Mouse (Mus musculus): ENCODE measurements around the gene Nfkbib.

Nfkbib gene

DNA sequence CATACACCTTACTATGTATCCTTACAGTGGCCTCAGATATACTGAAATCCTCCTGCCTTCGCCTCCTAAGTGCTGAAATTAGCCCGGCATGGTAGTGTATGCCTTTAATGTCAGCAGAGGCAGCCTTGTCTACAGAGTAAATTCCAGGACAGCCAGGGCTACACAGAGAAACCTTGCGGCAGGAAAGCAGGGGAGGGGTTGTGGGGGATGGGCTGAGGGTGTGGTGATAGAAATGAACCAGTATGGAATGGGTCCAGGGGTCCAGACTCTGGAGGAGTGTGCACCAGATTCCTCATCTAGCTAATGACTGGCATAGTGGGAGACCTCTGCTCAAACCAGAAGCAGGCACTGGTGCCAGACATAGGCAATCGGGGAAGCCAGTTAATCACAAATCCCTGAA lies 48.2 kb downstream of the Nfkbib start:
- DNase-seq (ENCODE audit: low spot score) = no peak

GRCm38 (mm10) chr7:28717726-28718125 lies 49.6 kb downstream of the Nfkbib start:
- no peak for DNase-seq (ENCODE audit: low spot score)

DNA sequence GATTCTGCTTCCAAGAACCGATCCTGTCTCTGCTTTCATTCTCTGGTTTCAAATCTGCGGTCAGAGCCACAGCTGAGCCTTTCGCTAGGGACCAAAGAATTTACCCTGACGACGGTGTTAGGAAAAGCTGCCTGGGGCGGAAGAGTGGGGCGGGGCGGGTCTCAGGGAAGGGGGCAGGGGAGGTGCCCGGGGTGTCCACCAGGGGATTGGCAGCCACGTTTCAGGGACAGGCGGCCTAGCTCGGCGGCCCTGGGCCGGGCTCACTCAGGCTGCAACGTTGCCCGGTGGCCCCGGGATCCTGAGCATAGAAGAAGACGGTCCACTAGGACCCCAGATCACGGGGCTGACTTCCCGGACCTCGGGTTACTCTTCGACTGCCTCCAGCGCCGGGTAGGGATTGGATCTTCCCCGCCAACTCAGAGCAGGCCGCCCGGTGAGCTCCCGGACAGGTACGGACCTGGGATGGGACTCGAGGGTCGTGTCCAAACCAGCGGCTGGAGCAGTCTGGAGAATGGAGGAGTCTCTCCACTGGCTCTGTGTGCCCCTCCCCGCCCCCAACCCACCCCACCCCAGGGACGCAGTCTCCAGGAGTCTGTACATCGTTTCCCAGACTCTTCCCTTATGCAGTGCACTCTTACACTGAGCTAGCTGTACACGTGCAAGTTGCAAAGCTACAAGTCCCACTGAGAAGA lies 50.6 kb downstream of the Nfkbib start, which contains the start of gene Fbxo17:
TSS of gene Fbxo17 (plus strand) at position 215 of the 692 bp plus-strand sequence.
- peak; percentile 58 for DNase-seq (ENCODE audit: low spot score)

GRCm38 (mm10) chr7:28715598-28715997 lies 51.7 kb downstream of the Nfkbib start:
- DNase-seq (ENCODE audit: low spot score) = no peak

DNA sequence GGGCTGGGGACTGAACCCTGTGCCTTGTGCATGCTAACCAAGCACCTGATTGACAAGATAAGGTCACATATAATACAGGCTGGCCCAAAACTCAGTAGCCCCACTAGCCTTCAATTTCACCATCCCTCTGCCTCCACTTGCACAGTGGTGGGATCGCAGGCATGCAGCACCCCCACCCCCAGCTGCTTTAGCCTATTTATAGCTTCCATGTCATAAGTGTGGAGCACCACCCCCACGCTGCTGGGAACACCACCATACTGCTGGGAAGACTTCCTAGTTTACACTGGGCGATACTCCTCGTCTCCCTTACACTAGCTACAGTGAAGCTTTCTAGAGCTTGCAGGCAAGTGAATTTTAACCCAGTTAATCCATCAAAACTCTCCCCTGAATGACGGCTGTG lies 52.6 kb downstream of the Nfkbib start:
- DNase-seq (ENCODE audit: low spot score) = no peak

GRCm38 (mm10) chr7:28710962-28711361 lies 56.4 kb downstream of the Nfkbib start:
- no peak for DNase-seq (ENCODE audit: low spot score)

GRCm38 (mm10) chr7:28709454-28709853 lies 57.9 kb downstream of the Nfkbib start:
- DNase-seq (ENCODE audit: low spot score) = no peak

All from lung, postnatal 25 days (tissue).